Mouse (Mus musculus): ENCODE results near the gene Gm28870. TPM values are rescaled to one million over a fixed set of nuclear protein-coding genes. Genes with fewer than 3 reads are reported as not detected.

The Gm28870 gene
- not detected for total RNA-seq (2023)

DNA sequence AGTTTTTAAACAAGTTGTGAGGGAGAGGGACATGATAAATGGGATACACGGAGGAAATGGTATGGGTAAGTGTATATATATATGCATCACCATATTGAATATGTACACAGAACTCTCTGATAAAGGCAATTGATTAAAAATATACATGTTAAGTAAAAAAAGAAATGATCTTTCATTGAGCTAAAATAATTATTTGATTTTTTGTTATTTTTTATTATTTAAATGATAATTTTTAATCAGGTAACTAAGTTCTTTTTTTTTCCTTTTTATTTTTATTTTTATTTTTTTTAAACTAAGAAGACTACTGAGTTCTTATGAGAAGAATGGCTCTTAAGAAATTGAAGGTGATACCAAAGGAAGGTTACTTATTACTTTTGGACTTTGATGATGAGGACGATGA, at the start of gene Gm28870:
Gm28870 (plus strand) TSS at position 301 of the 400 bp plus-strand sequence.

